Mouse (Mus musculus) gastrocnemius, adult 2 months (tissue): Measurements from ENCODE around the gene Cadps. TPM values are rescaled to one million over a fixed set of nuclear protein-coding genes. Genes with fewer than 3 reads are reported as not detected.
"Not testable (repeated sequence)": the region's sequence is repeated elsewhere in the genome, so short reads cannot be mapped to it uniquely, and the experiment has no call there.

ENCODE experiments used
- DNase-seq: peaks from one replicate; pipeline ENCODE4 v3.0.0; 2022
- H3K27ac ChIP-seq: fragments of 200-600 bp; 2 replicates; pipeline ENCODE4 v1.8.1; 2022; ENCODE audit warnings: mild to moderate bottlenecking
- H3K4me3 ChIP-seq: fragments of 200-600 bp; 2 replicates; pipeline ENCODE4 v1.8.1; 2022; ENCODE audit warnings: mild to moderate bottlenecking, moderate library complexity
- CTCF ChIP-seq: fragments of 200-600 bp; IDR thresholded peaks from 2 replicates; pipeline ENCODE4 v1.8.1; 2022; ENCODE audit warnings: antibody characterized with exemption, mild to moderate bottlenecking, moderate library complexity
- intact Hi-C: fragments of 180-260 bp; cut with DNase I; formaldehyde crosslinking; loops from one replicate; pipeline ENCODE4 v1.15.1; 2025
- total RNA-seq, 2 experiments: library from RNA; stranded (reverse); gene quantifications; 2 replicates each; pipeline ENCODE4 v1.2.3; 2021

The Cadps gene
- total RNA-seq, 2 experiments from 2014 or later = 0.06 to 0.20 TPM

DNA sequence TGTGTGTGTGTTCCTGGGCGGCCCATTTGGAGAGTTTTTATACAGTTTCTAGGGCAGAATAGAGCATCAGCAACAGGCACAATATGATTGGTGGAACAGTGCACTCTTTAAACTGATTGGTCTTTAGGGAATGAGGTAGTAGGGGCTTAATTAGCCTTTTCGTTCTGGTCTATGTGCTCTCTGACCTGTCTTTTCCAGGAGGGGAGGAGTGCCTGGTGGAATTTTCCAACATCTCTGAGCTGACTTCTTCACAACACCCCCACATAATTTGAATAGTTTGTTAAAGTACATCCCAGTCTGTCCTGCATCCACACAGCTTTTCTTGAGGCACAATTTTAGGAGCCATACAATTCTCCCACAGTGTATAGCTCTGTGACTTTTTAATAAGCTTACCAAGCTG lies 220.8 kb downstream of the Cadps start:
- Histone ChIP-seq H3K4me3 (no peak overlapping the region), H3K27ac (no peak overlapping the region)
- intact Hi-C loops = no loop called here
- DNase-seq = no peak
- TF ChIP-seq CTCF = no peak

GRCm38 (mm10) chr14:12595326-12595725 lies 227.6 kb downstream of the Cadps start:
- Histone ChIP-seq H3K27ac (no peak overlapping the region), H3K4me3 (no peak overlapping the region)
- DNase-seq = no peak
- intact Hi-C loops = no loop called here
- no peak for TF ChIP-seq CTCF

DNA sequence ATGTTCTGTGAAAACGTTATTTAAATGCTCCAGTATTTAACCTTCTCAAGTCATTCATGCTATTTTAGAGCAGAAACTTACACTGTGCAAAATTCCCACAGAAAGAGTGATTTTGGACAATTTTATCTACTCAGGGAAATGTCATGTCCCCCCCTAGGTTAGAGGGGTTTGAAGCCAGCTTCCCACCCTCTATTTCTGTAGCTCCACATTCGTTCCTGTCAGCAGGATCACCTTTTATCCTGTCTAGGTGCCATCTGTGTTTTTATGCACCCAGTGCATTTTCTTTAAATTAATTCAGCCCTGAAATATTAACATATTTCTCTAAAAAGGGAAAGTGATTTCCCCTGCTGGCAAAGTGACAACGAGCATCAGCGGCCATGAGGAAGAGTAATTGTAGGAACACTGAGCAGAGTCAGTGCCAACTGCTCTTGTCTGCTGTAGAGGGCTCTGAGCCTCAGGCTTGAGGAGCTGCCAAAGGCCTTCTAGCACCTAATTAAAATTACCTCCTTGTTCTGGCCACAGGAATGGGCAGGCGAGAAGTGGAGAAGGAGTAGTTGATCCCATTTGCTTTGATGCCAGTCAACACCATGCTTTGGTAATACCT lies 230.3 kb downstream of the Cadps start:
- no peak for TF ChIP-seq CTCF
- intact Hi-C loops = no loop called here
- H3K4me3 ChIP-seq = no peak overlapping the region
- no peak for DNase-seq
- no peak overlapping the region for H3K27ac ChIP-seq

DNA sequence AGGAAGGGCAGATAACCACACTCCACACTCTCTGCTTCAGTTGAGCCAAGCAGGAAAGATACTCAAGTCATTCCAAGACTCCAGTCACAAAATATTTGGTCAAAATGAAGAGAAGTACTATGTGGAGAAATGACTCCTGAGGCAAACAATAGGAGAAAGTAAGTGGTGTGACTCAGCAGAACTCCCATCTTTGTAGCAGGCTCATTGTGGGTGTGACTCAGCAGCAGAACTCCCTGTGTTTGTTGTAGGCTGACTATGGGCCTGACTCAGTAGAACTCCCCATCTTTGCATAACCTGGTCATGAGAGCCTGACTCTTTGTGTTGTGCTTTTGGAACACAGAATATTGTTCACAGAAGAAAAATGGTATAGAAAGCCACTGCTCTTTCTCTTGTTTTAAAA lies 231.1 kb downstream of the Cadps start:
- Histone ChIP-seq H3K27ac (no peak overlapping the region), H3K4me3 (no peak overlapping the region)
- TF ChIP-seq CTCF = no peak
- no peak for DNase-seq
- intact Hi-C loops = no loop called here

DNA sequence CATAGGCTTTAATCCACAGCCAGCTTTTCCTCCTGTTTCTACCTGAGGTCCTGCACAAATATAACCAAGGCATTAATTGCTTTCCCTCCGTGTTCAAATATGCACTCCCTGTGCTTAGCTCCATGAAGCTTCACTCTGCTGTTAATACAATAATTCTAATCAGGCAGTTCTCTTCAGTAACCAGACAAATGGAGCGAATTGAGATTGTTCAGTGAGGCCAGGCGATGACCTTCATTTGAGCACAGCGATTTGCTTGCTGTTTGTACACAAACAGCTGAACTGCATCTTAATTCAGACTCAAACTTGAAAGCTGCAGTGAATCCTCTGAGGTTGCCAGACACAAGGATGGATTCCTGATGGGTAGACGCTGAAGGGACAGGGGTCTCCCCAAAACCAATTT lies 239.3 kb downstream of the Cadps start:
- TF ChIP-seq CTCF = no peak
- Histone ChIP-seq H3K4me3 (no peak overlapping the region), H3K27ac (no peak overlapping the region)
- no peak for DNase-seq
- intact Hi-C loops = no loop called here

DNA sequence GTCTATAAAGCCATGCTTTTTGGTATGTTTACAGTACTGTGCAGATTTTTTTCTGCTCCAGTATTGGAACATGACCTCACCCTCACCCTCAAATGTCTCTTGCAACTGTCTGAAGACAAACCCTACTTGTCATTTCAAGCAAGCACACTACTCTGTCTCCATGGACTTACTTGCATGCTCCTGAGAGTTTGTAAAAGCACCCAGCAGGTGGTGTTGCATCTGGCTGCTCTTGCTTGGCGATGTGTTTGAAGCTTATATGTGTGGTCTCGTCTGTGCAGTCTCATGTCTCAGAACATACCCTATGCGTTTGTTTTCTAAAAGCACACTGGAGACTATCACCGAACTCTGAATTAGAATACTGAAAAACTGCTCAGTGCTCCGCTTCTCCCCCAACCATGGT lies 241.2 kb downstream of the Cadps start:
- intact Hi-C loops = no loop called here
- Histone ChIP-seq H3K4me3 (no peak overlapping the region), H3K27ac (no peak overlapping the region)
- DNase-seq = no peak
- TF ChIP-seq CTCF = no peak

DNA sequence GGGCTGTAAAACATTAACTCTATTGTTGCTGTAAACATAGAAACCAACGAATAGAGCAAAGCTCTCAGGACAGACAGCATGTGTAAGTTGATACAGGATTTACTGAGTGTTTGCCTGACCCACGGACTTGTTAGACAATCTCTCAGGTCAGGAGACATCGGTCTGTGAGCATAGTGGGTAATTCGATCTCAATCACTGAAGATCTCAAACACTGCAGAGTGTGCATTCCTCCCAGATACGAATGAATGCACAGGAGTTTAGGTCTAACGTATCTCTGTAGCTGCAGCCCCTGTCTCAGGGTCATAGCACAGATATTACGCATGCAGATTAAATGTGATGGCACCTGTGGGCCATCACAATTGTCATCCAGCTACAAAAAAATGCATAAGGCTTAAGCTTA lies 242.1 kb downstream of the Cadps start:
- DNase-seq = no peak
- Histone ChIP-seq H3K27ac (no peak overlapping the region), H3K4me3 (no peak overlapping the region)
- no peak for TF ChIP-seq CTCF
- intact Hi-C loops = no loop called here

DNA sequence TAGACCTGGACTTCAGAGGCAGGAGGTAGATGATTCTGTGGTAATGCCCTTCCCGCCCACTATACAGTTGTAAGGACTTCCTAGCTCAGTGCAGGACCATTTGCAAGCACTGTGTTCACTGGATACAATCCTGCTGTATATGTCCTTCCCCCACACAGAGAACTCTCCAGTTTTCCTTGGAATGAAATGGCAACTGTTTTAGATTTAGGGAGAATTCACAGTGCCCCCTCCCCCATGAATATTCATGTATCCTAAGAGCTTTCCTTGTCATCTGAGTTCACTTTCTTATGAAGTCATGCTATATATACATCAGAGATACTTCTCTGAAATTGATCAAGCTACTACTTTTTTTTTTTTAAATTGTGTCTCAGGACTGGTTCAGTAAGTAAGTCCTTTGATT lies 244.7 kb downstream of the Cadps start:
- no peak for TF ChIP-seq CTCF

DNA sequence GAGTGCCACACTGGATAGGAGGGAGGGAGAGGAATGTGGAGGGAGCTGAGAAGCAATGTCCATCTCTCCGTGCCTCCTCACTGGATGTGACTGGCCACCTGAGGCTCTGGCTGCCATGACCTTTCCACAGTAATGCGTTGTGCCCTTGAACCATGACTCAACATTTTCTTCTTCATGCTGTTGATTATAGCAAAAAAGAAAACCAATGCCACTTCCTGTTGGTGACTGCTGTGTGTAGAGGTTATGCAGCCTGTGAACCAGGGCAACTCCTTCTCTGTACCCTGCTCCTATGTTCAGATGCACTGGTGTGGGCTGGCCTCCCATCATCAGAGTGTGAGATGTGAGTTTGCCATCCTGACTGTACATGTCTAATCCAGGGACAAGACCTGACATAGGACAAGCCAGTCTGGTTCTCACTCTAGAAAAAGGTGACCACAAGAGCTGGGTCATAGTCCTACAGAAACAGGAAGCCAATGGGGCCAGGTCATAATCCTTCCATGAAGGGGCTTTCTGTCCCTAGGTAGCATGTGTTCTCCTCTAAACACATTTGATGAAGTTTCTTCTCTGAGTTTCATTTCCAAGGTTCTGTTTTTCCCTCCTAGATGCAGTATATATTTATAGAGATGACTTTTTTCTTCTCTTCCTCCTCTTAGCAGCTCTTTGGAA lies 245.3 kb downstream of the Cadps start:
- intact Hi-C loops = no loop called here
- no peak for TF ChIP-seq CTCF
- Histone ChIP-seq H3K4me3 (no peak overlapping the region), H3K27ac (no peak overlapping the region)
- DNase-seq = no peak

More for the DNA sequence above, 244.7 kb downstream of the Cadps start:
- Histone ChIP-seq H3K4me3 (no peak overlapping the region), H3K27ac (no peak overlapping the region)
- intact Hi-C loops = no loop called here
- DNase-seq = no peak

DNA sequence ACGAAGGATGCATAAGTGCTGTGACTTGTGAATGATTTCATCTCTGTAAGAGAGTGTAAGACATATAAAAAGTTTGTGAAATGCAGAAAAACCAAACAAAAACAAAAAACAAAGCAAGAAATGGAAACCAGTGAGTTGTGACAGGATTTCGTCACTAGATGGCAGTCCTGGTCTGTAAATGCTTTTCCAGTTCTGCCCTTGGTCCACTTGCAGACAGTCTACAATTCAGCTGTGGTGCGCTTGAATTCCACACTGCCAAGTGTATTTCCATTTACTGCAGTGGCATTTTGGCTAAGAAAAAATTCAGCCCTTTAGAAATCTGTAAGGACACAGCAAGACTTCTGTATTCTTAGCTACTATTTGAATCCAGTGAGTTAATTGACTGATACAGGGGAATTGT lies 247.8 kb downstream of the Cadps start:
- intact Hi-C loops = loop anchor here (1.0 kb wide), 1 partner anchor 662 kb away; no protein-coding TSS in a partner anchor
- no peak overlapping the region for H3K4me3 ChIP-seq
- no peak for DNase-seq
- H3K27ac ChIP-seq = no peak overlapping the region
- TF ChIP-seq CTCF = peak; percentile 70

- intact Hi-C loops = no loop called here
- DNase-seq = no peak
- Histone ChIP-seq H3K4me3 (no peak overlapping the region), H3K27ac (no peak overlapping the region)
- no peak for TF ChIP-seq CTCF
Observed at GRCm38 (mm10) chr14:12574336-12574735, 248.5 kb downstream of the Cadps start.

- H3K4me3 ChIP-seq, H3K27ac ChIP-seq, intact Hi-C loops: not testable (repeated sequence)
- DNase-seq = peak; percentile 27
Observed at GRCm38 (mm10) chr14:12561730-12562129, 261.1 kb downstream of the Cadps start.

DNA sequence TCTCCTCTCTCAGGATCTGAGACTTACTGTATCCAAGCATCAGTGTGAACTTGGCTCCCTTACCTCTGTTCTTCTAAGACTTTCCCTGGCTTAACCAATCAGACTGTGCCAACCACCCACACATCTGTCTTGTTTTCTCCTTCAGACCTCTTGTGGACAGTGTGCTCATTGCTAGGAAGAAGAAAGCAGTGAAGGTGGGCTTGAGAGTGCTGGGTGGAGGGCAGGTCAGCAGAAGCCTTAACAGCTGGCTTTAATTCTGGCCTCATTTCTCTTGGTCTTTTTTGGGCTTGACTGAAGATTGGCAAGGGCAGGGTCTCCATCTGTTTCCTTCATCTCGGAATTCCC lies 262.7 kb downstream of the Cadps start:
- intact Hi-C loops = no loop called here
- DNase-seq = no peak
- Histone ChIP-seq H3K4me3 (no peak overlapping the region), H3K27ac (no peak overlapping the region)
- no peak for TF ChIP-seq CTCF

DNA sequence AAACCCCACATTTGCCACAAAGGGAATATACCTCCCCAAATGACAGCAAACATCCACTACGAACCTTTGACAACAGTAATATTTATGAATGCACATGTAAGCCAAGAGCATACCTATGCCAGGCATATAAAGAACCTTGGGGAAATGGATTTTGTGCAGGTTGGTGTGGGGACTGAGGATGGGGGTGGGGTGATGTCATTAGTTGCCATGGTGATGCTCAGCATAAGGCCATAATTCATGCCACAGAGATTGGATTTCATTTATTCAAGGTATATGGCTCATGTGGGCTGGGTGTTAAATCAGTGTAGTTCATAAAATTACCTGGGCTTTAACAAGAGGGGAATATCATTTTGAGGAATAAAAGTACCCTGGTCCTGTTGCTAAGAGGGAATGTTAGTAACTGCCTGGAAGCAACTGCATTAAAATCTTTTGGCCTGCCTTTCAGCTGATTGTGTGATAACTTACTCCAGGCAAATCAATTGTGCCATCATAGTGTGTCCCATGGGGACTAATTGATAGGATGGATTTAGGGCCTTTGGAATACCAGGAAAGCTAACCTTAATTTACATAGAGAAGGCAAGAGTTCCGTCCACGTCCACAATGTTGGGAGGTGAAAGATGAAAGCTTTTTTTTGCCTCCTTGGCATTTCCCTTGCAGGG lies 263.2 kb downstream of the Cadps start:
- Histone ChIP-seq H3K27ac (no peak overlapping the region), H3K4me3 (no peak overlapping the region)
- intact Hi-C loops = no loop called here
- TF ChIP-seq CTCF = no peak
- no peak for DNase-seq
